Mouse (Mus musculus) heart, embryonic 11.5 days (tissue): Measurements from ENCODE around the gene Mpv17. TPM values are rescaled to one million over a fixed set of nuclear protein-coding genes. Genes with fewer than 3 reads are reported as not detected.

Experiments used
- ATAC-seq: fragments of 200-750 bp; cut with Nextera tagmentation; replicated peaks from 2 replicates; pipeline ENCODE4 v1.8.0; 2017; ENCODE audit warnings: moderate library complexity; ENCODE audit not compliant: insufficient number of reproducible peaks, low FRiP score, low TSS enrichment
- H3K27ac ChIP-seq: fragments of 300-500 bp; sonication (generic); 2 replicates; pipeline ENCODE4 v1.5.1; 2014; ENCODE audit warnings: mild to moderate bottlenecking, low read depth, low read length
- H3K27me3 ChIP-seq: fragments of 300-500 bp; sonication (generic); 2 replicates; pipeline ENCODE4 v1.6.1; 2014; ENCODE audit warnings: mild to moderate bottlenecking, low read length, mixed read lengths; ENCODE audit not compliant: control insufficient read depth, insufficient read depth
- H3K36me3 ChIP-seq: fragments of 300-500 bp; sonication (generic); 2 replicates; pipeline ENCODE4 v1.6.1; 2014; ENCODE audit warnings: mild to moderate bottlenecking, low read length, moderate library complexity, mixed read lengths; ENCODE audit not compliant: control insufficient read depth, insufficient read depth
- H3K4me1 ChIP-seq: fragments of 300-500 bp; sonication (generic); 2 replicates; pipeline ENCODE4 v1.6.1; 2014; ENCODE audit warnings: low read length; ENCODE audit not compliant: control insufficient read depth, insufficient read depth
- H3K4me2 ChIP-seq: fragments of 300-500 bp; sonication (generic); 2 replicates; pipeline ENCODE4 v1.6.1; 2014; ENCODE audit warnings: mild to moderate bottlenecking, moderate library complexity
- H3K4me3 ChIP-seq: fragments of 300-500 bp; sonication (generic); 2 replicates; pipeline ENCODE4 v1.5.1; 2014; ENCODE audit warnings: low read depth, low read length
- H3K9ac ChIP-seq: fragments of 300-500 bp; sonication (generic); 2 replicates; pipeline ENCODE4 v1.6.1; 2014; ENCODE audit warnings: mild to moderate bottlenecking, low read depth, low read length, moderate library complexity
- H3K9me3 ChIP-seq: fragments of 300-500 bp; sonication (generic); replicated peaks from 2 replicates; pipeline ENCODE4 v1.6.1; 2016; ENCODE audit warnings: low read length; ENCODE audit not compliant: control insufficient read depth
- WGBS: fragments of 180-500 bp; shearing (Covaris S2); extraction: QIAGEN DNeasy Blood & Tissue Kit; methylation state at CpG from one replicate; pipeline ENCODE4 v1.1.7; 2014; ENCODE audit not compliant: insufficient replicate concordance; 5-methylcytosine and 5-hydroxymethylcytosine counted together
- polyA plus RNA-seq: library from polyadenylated mRNA; unstranded; fragments of >200 nt; fragmentation: Nextera tagmentation; extraction: Ambion mirVana; gene quantifications from 2 replicates; pipeline ENCODE4 v1.2.1, GENCODE M21; 2014

The Mpv17 gene
- polyA plus RNA-seq, 1 experiment from 2014 or later = 82.1 TPM

DNA sequence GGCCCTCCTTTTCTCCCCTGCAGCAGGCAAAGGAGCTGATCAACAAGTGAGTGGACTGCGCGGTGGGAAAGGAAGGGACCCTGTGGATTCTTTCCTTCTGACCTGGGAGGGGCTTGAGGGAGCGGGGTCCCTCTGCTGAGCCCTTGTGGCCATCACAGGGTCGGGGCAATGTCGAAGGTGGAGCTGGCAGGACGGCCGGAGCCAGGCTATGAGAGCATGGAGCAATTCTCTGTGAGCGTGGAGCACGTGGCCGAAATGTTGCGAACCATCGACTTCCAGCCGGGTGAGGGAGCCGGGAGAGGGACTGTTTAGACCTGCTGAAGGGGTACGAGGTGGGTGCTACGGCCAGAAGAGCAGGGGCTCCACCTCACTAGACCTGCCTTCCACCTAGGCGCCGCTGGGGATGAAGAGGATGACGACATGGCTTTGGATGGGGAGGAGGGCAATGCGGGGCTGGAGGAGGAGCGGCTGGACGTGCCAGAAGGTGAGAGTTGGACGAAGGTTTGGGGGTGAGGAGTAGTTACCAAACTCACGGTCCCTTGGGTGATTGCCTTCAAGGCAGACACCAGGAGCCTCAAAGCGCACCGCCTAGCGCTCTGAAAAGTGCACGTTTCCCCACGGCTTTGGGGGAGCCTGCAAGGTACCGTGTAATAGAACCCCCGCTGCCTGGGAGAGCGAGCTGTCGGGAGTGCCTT is 17.2 kb downstream of the Mpv17 start:
- Histone ChIP-seq H3K4me1 (peaks cover 22% of the 10 kb centered on the region), H3K4me3 (peak overlapping the region; percentile 37; the same call in 1 of the 2 replicates), H3K4me2 (peak overlapping the region; percentile 59), H3K9ac (no peak overlapping the region), H3K9me3 (no peaks in the 10 kb centered on the region), H3K27me3 (peaks cover 59% of the 10 kb centered on the region), H3K36me3 (peaks cover 4% of the 10 kb centered on the region; the same call in 1 of the 2 replicates), H3K27ac (no peak overlapping the region)
- ATAC-seq = no peak
- WGBS = 3% methylated on average over 33 of the region's 33 CpGs

DNA sequence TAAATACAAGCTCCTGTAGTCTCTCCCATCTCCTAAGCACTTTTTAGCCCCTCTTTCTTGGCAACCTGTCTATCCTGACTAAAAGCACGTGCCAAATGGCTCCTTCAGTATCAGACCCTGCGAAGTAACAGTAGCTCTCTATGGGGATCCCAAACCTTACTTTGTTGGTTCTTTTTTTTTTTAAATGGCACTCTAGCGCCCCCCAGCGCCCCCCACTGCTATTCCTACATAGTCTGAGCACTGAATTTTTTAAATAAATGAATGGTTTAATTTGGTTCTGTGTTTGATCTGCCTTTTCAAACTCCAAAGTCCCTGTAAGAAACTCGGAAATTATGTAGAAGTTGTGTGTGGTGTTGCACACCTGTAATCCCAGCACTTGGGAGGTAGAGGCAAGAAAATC is 28.0 kb downstream of the Mpv17 start:
- Histone ChIP-seq H3K4me3 (no peak overlapping the region), H3K36me3 (no peaks in the 10 kb centered on the region)

DNA sequence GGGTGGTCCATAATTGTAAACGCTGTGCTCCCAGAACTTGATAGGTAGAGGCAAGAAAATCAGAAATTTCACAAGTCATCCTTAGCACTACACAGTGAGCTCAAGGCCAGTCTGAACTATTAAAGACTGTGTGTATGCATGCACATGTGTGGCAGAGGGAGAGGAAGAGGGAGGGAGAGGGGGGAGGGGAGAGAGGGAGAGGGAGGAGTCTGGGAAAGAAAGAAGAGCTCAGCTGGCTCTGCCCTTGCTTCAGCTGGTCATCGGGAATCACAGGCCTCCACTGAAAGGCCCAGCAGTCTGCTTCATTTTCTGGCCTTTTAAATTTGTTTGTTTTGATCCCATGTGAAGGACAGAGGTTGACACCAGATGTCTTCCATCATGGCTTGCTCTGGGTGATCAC is 30.6 kb downstream of the Mpv17 start:
- ATAC-seq = no peak
- H3K4me2 ChIP-seq = no peak overlapping the region
- H3K27me3 ChIP-seq = no peaks in the 10 kb centered on the region
- H3K9ac ChIP-seq = no peak overlapping the region
- no peaks in the 10 kb centered on the region for H3K4me1 ChIP-seq
- H3K4me3 ChIP-seq = no peak overlapping the region
- WGBS = 51% methylated on average over 2 of the region's 2 CpGs
- no peaks in the 10 kb centered on the region for H3K36me3 ChIP-seq
- no peaks in the 10 kb centered on the region for H3K9me3 ChIP-seq
- no peak overlapping the region for H3K27ac ChIP-seq

More for the DNA sequence above, 28.0 kb downstream of the Mpv17 start:
- ATAC-seq = no peak
- H3K27ac ChIP-seq = no peak overlapping the region
- no peak overlapping the region for H3K4me2 ChIP-seq
- H3K4me1 ChIP-seq = no peaks in the 10 kb centered on the region
- H3K9me3 ChIP-seq = no peaks in the 10 kb centered on the region
- H3K9ac ChIP-seq = no peak overlapping the region
- WGBS = 27% methylated on average over 5 of the region's 5 CpGs
- H3K27me3 ChIP-seq = no peaks in the 10 kb centered on the region

DNA sequence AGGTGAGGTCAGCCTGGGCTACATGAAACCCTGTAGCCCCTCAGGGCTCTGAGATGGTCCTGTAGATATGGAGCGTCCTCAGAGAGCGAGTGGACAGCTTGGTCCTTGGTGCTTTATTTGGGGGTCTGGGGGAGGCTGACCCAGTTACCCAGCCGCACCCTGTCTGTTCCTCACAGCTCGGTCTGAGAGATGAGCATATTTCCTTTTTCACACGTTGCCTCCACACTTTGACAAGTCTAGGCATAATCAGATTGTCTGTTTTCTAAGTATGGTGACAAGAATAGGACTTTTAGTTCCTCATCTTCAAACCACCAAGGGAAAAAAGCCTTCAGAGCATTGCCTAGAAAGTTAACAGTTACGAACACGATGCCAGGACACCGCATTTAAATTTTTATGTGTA is 32.9 kb downstream of the Mpv17 start:
- Histone ChIP-seq H3K27me3 (0 out of 2 replicates have a peak, but pooled peaks cover 3% of the 10 kb centered on the region), H3K36me3 (no peaks in the 10 kb centered on the region), H3K4me1 (no peaks in the 10 kb centered on the region), H3K9ac (no peak overlapping the region), H3K27ac (no peak overlapping the region), H3K4me2 (no peak overlapping the region), H3K9me3 (no peaks in the 10 kb centered on the region), H3K4me3 (no peak overlapping the region)
- WGBS = 73% methylated on average over 8 of the region's 8 CpGs
- no peak; the same call in 1 of the 2 replicates for ATAC-seq

DNA sequence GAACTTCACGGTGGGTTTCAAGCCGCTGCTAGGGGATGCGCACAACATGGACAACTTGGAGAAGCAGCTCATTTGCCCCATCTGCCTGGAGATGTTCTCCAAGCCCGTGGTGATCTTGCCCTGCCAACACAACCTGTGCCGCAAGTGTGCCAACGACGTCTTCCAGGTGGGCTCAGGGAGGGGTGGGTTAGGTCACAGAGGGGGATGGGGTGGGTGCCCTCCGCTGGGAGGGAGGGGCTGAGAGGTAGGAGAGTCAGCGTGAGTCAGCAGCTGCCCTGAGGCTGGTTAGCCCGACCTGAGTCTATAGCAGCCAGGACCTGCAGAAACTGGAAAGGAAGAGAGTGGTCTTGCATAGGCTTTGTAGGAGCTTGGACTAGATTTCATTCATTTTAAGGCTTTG is 37.1 kb downstream of the Mpv17 start:
- Histone ChIP-seq H3K4me3 (peak overlapping the region; percentile 46), H3K27ac (peak overlapping the region; percentile 79), H3K27me3 (0 out of 2 replicates have a peak, but pooled peaks cover 3% of the 10 kb centered on the region), H3K9me3 (no peaks in the 10 kb centered on the region), H3K9ac (peak overlapping the region; percentile 60; the same call in 1 of the 2 replicates), H3K4me2 (peak overlapping the region; percentile 63), H3K4me1 (no peaks in the 10 kb centered on the region), H3K36me3 (no peaks in the 10 kb centered on the region)
- 13% methylated on average over 10 of the region's 10 CpGs for WGBS
- ATAC-seq = no peak

DNA sequence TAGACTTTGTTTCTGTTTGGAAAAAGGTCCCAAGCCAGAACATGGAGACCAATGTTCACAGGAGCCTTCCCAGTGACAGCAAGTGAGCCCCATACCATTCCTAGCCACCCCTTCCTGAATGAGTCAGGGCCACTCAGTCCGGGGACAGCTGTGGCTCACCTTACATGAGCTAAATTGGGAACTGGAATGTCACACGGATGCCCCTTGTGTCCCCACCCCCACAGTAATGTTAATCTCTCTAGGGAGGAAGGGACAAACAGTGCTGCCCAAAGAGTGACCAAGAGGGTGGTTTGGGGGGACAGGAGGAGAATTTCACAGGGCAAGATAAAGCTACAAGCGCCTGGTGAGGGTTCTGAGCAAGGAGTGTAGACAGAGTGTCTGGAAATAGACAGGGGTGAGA is 37.7 kb downstream of the Mpv17 start, which contains the start of gene Trim54:
TSS of gene Trim54 (plus strand) at position 359 of the 400 bp plus-strand sequence.
- no peaks in the 10 kb centered on the region for H3K4me1 ChIP-seq
- H3K4me2 ChIP-seq = peak within 1 kb of the TSS; percentile 63
- no peak for ATAC-seq
- H3K4me3 ChIP-seq = peak within 1 kb of the TSS; percentile 46
- H3K9ac ChIP-seq = peak within 1 kb of the TSS; percentile 60; the same call in 1 of the 2 replicates
- 17% methylated on average over 3 of the region's 3 CpGs for whole genome bisulfite sequencing
- no peaks in the 10 kb centered on the region for H3K9me3 ChIP-seq
- H3K36me3 ChIP-seq = no peaks in the 10 kb centered on the region
- 0 out of 2 replicates have a peak, but pooled peaks cover 3% of the 10 kb centered on the region for H3K27me3 ChIP-seq
- H3K27ac ChIP-seq = peak within 1 kb of the TSS; percentile 79

DNA sequence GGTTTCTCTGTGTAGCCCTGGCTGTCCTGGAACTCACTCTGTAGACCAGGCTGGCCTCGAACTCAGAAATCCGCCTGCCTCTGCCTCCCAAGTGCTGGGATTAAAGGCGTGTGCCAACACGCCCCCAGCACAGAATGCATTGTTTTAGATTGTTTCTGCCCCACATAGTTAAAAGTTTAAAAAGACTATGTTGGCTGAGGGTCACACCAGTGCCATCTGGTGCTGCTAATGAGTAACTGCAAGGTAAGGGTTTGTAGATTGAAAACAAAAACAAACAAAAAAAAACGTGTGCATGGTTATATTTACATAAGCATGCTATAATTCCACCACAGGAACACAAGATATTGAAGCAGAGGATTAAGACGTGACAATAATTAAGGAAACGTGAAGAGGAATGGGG is 43.3 kb downstream of the Mpv17 start:
- H3K4me2 ChIP-seq = no peak overlapping the region
- no peak for ATAC-seq
- 24% methylated on average over 7 of the region's 7 CpGs for WGBS

DNA sequence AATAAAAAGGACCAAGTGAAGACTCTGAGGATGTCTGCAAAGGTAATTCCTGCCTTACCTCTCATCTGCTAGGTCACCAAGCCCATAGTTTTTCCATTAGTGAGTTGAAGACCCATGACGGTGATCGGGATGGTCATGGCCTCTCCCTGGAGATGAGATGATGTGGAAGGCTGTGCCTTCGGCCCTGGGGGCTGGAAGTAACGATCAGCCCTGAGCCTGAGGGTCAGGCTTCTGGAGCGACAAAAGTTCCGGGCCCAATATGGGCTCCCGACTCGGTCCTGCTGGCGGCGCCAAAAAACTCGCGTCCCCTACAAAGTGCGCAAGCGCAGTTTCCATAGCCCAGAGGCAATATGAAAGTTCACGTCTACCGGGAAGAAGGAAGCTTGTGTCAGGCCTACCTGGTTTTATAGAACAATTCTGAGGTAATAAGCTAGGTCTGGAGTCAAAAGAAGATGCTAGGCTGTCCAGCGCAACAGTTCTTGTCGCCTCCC is 46.0 kb downstream of the Mpv17 start, which contains the start of gene Slc30a3:
TSS of gene Slc30a3 (minus strand) at position 238 of the 491 bp plus-strand sequence.
- Histone ChIP-seq H3K4me3 (no peak within 1 kb of the TSS), H3K9ac (no peak within 1 kb of the TSS), H3K27me3 (no peaks in the 10 kb centered on the region), H3K9me3 (no peaks in the 10 kb centered on the region), H3K4me1 (no peaks in the 10 kb centered on the region), H3K4me2 (no peak within 1 kb of the TSS), H3K36me3 (no peaks in the 10 kb centered on the region), H3K27ac (no peak within 1 kb of the TSS)
- WGBS = 83% methylated on average over 18 of the region's 18 CpGs
- no peak for ATAC-seq

More for the DNA sequence above, 43.3 kb downstream of the Mpv17 start:
- Histone ChIP-seq H3K27ac (no peak overlapping the region), H3K4me1 (no peaks in the 10 kb centered on the region), H3K4me3 (no peak overlapping the region), H3K9me3 (no peaks in the 10 kb centered on the region), H3K36me3 (no peaks in the 10 kb centered on the region), H3K27me3 (no peaks in the 10 kb centered on the region), H3K9ac (no peak overlapping the region)
